Mouse (Mus musculus) hindlimb bud, embryonic 11.5 days (tissue): ENCODE measurements around the gene Ccdc155.
A peak's percentile ranks its signal among the peaks of the same experiment; 100 is the strongest.

Experiments used
- DNase-seq: peaks from one replicate; pipeline ENCODE4 v3.0.0-alpha.2; 2012; ENCODE audit warnings: low read depth, low spot score; ENCODE audit errors: extremely low spot score

Gene Ccdc155

GRCm38 (mm10) chr7:45204380-45205143, at the start of gene Ccdc155:
TSS of gene Ccdc155 (minus strand) at chr7:45204892.
- DNase-seq, result peak; percentile 97

- no peak for DNase-seq
Observed at GRCm38 (mm10) chr7:45253806-45254205, 49.1 kb upstream of the Ccdc155 start.

DNA sequence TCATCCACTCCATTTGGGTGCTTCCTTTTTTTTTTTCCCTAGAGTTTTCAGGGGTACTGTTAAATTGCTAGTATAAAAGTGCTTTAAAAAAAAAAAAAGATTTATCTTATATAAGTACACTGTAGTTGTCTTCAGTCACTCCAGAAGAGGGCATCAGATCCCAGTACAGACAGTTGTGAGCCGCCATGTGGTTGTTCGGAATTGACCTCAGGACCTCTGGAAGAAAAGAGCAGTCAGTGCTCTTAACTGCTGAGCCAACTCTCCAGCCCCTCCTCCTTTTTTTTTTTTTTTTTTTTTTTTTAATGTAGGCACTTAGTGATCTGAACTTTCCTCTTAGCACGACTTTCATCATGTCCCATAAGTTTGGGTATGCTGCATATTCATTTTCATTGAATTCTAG, 43.0 kb upstream of the Ccdc155 start:
- no peak for DNase-seq

GRCm38 (mm10) chr7:45241389-45241749, 36.7 kb upstream of the Ccdc155 start:
- DNase-seq, result no peak

- no peak for DNase-seq
Observed at GRCm38 (mm10) chr7:45240633-45241388, 36.1 kb upstream of the Ccdc155 start, which contains the start of gene Slc6a16. TSS of gene Slc6a16 (plus strand) at chr7:45241085.

DNA sequence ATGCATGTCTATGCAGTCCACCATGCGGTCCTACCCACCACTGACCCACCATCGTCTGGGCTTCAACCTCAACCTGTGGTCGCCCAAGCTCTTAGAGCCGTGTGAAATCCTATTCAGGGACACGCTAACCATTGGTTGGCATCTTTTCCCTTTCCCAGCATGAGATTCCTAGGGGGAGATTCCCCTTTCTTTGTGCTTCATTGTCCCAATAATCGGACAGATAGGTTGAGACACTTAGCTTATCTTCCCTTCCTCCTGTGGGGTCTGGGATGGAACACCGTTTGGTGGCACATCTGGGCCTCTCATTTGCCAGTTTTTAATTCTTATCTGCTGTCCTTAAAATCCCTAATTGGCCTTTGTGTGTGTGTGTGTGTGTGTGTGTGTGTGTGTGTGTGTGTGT, 35.4 kb upstream of the Ccdc155 start:
- DNase-seq, result no peak

GRCm38 (mm10) chr7:45238723-45239496, 34.2 kb upstream of the Ccdc155 start, which contains the start of gene Cd37:
TSS of gene Cd37 (minus strand) at chr7:45239115.
- no peak for DNase-seq

- no peak for DNase-seq
Observed at GRCm38 (mm10) chr7:45237747-45238699, 33.3 kb upstream of the Ccdc155 start.

GRCm38 (mm10) chr7:45235656-45236180, 31.0 kb upstream of the Ccdc155 start:
- DNase-seq, result no peak

DNA sequence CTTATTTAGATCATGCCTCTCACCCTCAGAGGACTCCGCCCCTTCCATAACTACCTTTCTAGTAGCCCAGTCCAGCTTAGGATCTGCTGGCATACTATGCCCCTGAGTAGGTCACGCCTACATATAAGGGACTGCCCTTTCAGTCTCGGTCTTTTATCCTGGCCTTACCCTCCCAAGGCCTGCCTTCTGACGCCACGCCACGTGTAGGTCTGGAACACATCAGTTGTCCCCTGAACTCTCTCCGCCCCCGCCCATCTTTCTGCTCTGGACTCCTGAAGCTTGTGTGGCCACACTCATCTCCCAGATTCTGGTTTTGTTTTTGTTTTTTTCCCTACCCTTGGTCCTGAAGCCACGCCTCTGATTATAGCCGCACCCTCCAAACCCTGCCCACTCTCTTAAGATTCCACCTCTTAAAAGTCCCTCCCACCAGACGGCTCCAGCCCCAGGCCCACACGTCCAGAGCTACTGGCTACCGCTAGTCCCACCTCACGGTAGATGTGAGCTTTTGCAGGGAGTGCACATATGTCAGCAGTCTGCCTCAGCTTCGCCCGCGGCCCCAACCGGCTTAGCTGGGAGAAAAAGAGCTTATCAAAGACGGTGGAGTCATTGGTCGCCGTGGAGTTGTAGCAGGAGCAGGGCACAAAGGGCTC, 30.4 kb upstream of the Ccdc155 start:
- no peak for DNase-seq

GRCm38 (mm10) chr7:45234333-45234841, 29.7 kb upstream of the Ccdc155 start:
- DNase-seq, result no peak

DNA sequence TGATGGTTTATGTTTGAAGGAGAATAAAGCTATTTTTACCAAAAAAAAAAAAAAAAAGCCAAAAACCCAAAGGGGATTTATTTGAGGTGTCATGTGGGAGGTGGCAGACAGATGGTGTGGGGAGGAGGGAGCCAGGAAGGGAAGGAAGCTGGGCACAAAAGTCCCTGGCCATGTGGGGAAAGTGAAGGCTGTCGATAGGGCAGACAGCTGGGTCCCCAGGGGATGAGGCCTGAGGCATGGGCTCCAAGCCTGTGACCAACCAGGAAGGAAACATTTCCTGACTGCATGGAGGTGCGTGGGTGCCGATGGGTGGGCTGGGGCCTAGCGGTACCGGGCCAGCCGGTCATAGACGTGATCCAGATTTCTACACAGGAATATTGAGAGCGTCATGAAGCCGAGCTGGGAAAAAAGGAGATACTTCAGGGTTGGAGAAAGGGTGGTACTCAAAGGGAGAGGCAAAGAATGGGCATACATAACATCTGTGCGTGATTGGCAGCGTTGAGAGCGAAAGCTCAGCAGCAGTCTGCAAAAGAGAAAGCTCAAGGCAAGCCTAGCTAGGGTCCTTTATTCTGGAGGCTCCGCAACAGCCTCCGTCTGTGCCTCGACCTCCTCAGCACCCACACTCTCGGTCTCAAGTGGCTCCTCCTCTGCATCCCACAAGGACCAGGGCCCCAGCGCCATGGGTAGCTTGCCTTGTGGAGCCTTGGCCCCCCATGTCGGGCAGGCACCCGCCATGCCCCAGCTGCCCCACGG, 29.1 kb upstream of the Ccdc155 start:
- no peak for DNase-seq

- DNase-seq, result no peak
Observed at GRCm38 (mm10) chr7:45232716-45233465, 28.2 kb upstream of the Ccdc155 start.

- no peak for DNase-seq
Observed at GRCm38 (mm10) chr7:45231941-45232340, 27.2 kb upstream of the Ccdc155 start.

GRCm38 (mm10) chr7:45231192-45231591, 26.5 kb upstream of the Ccdc155 start:
- DNase-seq, result no peak

GRCm38 (mm10) chr7:45229459-45230203, 24.9 kb upstream of the Ccdc155 start:
- no peak for DNase-seq

DNA sequence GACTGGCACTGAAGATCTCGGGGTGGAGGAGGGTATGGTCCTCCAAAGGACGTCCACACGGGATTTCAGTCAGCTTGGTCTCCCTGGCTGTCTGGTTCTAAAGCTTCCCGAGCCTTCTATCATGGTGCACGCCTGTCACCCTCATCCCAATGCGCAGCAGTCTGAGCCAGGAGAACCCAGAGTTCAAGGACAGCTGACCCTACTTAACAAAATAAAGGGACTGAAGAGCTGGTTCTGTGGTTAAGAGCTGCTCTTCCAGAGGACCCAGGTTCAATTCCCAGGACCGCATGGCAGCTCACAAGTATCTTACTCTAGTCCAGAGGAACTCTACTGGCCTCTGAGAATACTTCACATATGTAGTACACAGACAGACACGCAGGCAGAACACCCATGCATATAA, 24.4 kb upstream of the Ccdc155 start:
- DNase-seq, result no peak
